Mouse (Mus musculus) hindbrain, postnatal 0 days (tissue): Measurements from ENCODE around the gene Tnfrsf21. TPM values are rescaled to one million over a fixed set of nuclear protein-coding genes. Genes with fewer than 3 reads are reported as not detected.

Experiments
- ATAC-seq: fragments of 200-750 bp; cut with Nextera tagmentation; 2 replicates; pipeline ENCODE4 v1.8.0; 2017; ENCODE audit warnings: mild to moderate bottlenecking, moderate TSS enrichment, moderate library complexity
- DNase-seq: peaks from one replicate; pipeline ENCODE4 v3.0.0-alpha.2; 2015; ENCODE audit warnings: low spot score
- H3K27ac ChIP-seq: fragments of 300-500 bp; sonication (generic); 2 replicates; pipeline ENCODE4 v1.5.1; 2014; ENCODE audit warnings: mild to moderate bottlenecking
- H3K27me3 ChIP-seq: fragments of 300-500 bp; sonication (generic); 2 replicates; pipeline ENCODE4 v1.6.1; 2014; ENCODE audit warnings: low read length, mixed read lengths; ENCODE audit not compliant: insufficient read depth
- H3K36me3 ChIP-seq: fragments of 300-500 bp; sonication (generic); 2 replicates; pipeline ENCODE4 v1.6.1; 2014; ENCODE audit warnings: low read length, mixed read lengths; ENCODE audit not compliant: insufficient read depth
- H3K4me1 ChIP-seq: fragments of 300-500 bp; sonication (generic); 2 replicates; pipeline ENCODE4 v1.6.1; 2014; ENCODE audit warnings: antibody characterized with exemption, low read length, mixed read lengths; ENCODE audit not compliant: insufficient read depth
- H3K4me2 ChIP-seq: fragments of 300-500 bp; sonication (generic); 2 replicates; pipeline ENCODE4 v1.6.1; 2014; ENCODE audit warnings: low read depth, mild to moderate bottlenecking, low read length, moderate library complexity, mixed read lengths
- H3K4me3 ChIP-seq: fragments of 300-500 bp; sonication (generic); 2 replicates; pipeline ENCODE4 v1.5.1; 2014; ENCODE audit warnings: low read length
- H3K9ac ChIP-seq: fragments of 300-500 bp; sonication (generic); replicated peaks from 2 replicates; pipeline ENCODE4 v1.6.1; 2014; ENCODE audit warnings: mild to moderate bottlenecking, low read length, moderate library complexity, mixed read lengths
- H3K9me3 ChIP-seq: fragments of 300-500 bp; sonication (generic); 2 replicates; pipeline ENCODE4 v1.6.1; 2016; ENCODE audit warnings: low read length, mixed read lengths
- CTCF ChIP-seq: IDR thresholded peaks from 2 replicates; pipeline ENCODE4 v1.5.1; 2016; ENCODE audit warnings: antibody characterized with exemption, control low read depth, low read depth
- WGBS: fragments of 180-500 bp; shearing (Covaris S2); extraction: QIAGEN DNeasy Blood & Tissue Kit; methylation state at CpG from one replicate; pipeline ENCODE4 v1.1.7; 2014; 5-methylcytosine and 5-hydroxymethylcytosine counted together
- polyA plus RNA-seq: library from polyadenylated mRNA; unstranded; fragments of >200 nt; fragmentation: Nextera tagmentation; extraction: Ambion mirVana; gene quantifications from 2 replicates; pipeline ENCODE4 v1.2.1, GENCODE M21; 2015
- total RNA-seq: library from RNA; depleted of rRNA; stranded (reverse); fragments of >200 nt; gene quantifications from 2 replicates; pipeline ENCODE4 v1.2.3, GENCODE M21; 2014

Gene Tnfrsf21
- total and polyA plus RNA-seq, 2 experiments from 2014 or later: 76.8 to 115 TPM

- 90% methylated on average over 3 of the region's 3 CpGs for WGBS
- Histone ChIP-seq H3K9me3 (no peaks in the 10 kb centered on the region), H3K4me3 (no peak overlapping the region), H3K27ac (no peak overlapping the region), H3K9ac (no peak overlapping the region), H3K4me1 (no peaks in the 10 kb centered on the region), H3K27me3 (no peaks in the 10 kb centered on the region), H3K4me2 (no peak overlapping the region), H3K36me3 (no peaks in the 10 kb centered on the region)
- no peak for DNase-seq
- ATAC-seq: no peak
- no peak for TF ChIP-seq CTCF
Measured at GRCm38 (mm10) chr17:43128305-43128704, 112.0 kb downstream of the Tnfrsf21 start.

DNA sequence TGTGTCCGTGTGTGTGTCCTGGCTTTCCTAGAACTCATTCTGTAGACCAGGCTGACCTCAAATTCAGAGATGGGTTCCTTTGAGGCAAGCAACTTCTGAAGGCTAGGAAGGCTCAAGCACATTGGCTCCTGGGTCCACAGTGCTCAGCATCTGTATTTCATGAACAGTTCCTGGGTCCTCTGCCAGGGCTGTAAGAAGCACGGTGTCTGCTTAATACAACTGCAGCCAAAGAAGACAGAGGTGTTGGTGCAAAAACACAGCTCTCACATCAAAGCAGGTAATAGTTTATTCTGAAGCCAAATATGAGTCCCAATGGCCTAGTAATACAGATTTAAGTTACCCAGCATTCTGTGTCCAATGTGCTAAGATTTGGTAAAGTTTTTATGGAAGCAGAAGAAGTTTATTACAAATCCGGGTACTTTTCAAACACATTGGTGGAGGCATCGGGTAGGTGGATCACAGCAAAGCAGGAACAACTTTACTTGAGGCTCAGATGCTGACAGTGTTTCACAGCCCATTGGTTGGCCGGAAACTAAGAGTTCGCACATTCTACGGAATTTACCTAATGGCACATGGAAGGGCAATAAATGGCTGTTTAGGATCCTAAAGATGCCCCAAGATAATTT, 112.7 kb downstream of the Tnfrsf21 start:
- H3K27me3 ChIP-seq: no peaks in the 10 kb centered on the region
- no peak for DNase-seq
- no peak for TF ChIP-seq CTCF
- no peak for ATAC-seq
- H3K9me3 ChIP-seq: no peaks in the 10 kb centered on the region
- no peak overlapping the region for H3K4me3 ChIP-seq
- no peaks in the 10 kb centered on the region for H3K36me3 ChIP-seq
- H3K4me2 ChIP-seq: no peak overlapping the region
- H3K4me1 ChIP-seq: no peaks in the 10 kb centered on the region
- H3K27ac ChIP-seq: no peak overlapping the region
- no peak overlapping the region for H3K9ac ChIP-seq
- WGBS: 90% methylated on average over 7 of the region's 7 CpGs

GRCm38 (mm10) chr17:43130115-43130869, 113.9 kb downstream of the Tnfrsf21 start:
- no peak for TF ChIP-seq CTCF
- Histone ChIP-seq H3K9me3 (no peaks in the 10 kb centered on the region), H3K4me3 (no peak overlapping the region), H3K36me3 (no peaks in the 10 kb centered on the region), H3K27ac (no peak overlapping the region), H3K4me1 (no peaks in the 10 kb centered on the region), H3K9ac (no peak overlapping the region), H3K4me2 (no peak overlapping the region), H3K27me3 (no peaks in the 10 kb centered on the region)
- 73% methylated on average over 3 of the region's 3 CpGs for WGBS
- DNase-seq (no peak), ATAC-seq (no peak)

DNA sequence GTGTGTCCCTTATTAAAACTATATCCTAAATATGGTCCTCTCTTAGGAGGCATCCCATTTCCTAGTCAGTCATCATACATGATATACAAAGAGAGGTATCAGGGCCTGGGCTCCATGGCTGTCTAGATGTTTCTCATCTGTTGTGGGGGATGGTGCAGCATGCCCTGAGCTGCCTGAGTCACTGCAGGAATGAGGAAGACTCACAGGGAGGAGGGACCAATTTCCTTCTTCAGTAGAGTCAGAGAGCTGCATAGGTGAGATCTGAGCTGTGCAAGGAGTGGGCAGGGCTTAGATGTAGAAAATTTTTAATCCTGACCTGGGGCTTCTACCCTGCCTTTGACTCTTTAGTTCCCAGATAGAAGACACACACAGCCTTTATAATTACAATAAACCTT, 114.5 kb downstream of the Tnfrsf21 start:
- Histone ChIP-seq H3K9me3 (no peaks in the 10 kb centered on the region), H3K9ac (no peak overlapping the region), H3K4me2 (no peak overlapping the region), H3K4me1 (0 out of 2 replicates have a peak, but pooled peaks cover 4% of the 10 kb centered on the region), H3K27me3 (no peaks in the 10 kb centered on the region), H3K36me3 (no peaks in the 10 kb centered on the region), H3K27ac (no peak overlapping the region), H3K4me3 (no peak overlapping the region)
- ATAC-seq (no peak), DNase-seq (no peak)
- no peak for TF ChIP-seq CTCF

GRCm38 (mm10) chr17:43132477-43132876, 116.1 kb downstream of the Tnfrsf21 start:
- H3K4me3 ChIP-seq: no peak overlapping the region
- H3K9me3 ChIP-seq: no peaks in the 10 kb centered on the region
- no peaks in the 10 kb centered on the region for H3K27me3 ChIP-seq
- peaks cover 7% of the 10 kb centered on the region; the same call in 1 of the 2 replicates for H3K4me1 ChIP-seq
- 85% methylated on average over 5 of the region's 5 CpGs for WGBS
- H3K9ac ChIP-seq: no peak overlapping the region
- DNase-seq (no peak), ATAC-seq (no peak)
- H3K36me3 ChIP-seq: no peaks in the 10 kb centered on the region
- no peak overlapping the region for H3K27ac ChIP-seq
- no peak overlapping the region for H3K4me2 ChIP-seq
- no peak for TF ChIP-seq CTCF

DNA sequence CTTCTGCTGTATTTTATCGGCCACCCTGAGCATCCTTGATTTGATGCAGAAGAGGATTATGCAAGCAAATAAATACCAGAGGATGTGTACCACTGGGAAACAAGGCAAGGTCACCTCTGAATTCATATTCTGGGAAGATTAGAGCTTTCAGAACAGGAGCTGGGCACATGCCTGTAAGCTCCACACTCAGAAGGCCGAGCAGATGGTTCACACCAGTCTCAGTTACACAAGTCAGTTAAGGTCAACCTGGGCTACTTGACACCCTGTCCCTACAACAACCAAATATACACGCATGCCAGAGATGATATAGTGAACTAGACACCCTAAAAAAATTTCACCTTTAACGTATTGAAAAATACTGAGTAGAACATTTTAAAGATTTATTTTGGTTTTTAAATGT, 116.8 kb downstream of the Tnfrsf21 start:
- H3K4me3 ChIP-seq: no peak overlapping the region
- peaks cover 7% of the 10 kb centered on the region; the same call in 1 of the 2 replicates for H3K4me1 ChIP-seq
- DNase-seq (no peak), ATAC-seq (no peak)
- 88% methylated on average over 4 of the region's 4 CpGs for WGBS
- no peak overlapping the region for H3K9ac ChIP-seq
- H3K9me3 ChIP-seq: no peaks in the 10 kb centered on the region
- H3K4me2 ChIP-seq: no peak overlapping the region
- no peak for TF ChIP-seq CTCF
- no peak overlapping the region for H3K27ac ChIP-seq
- no peaks in the 10 kb centered on the region for H3K36me3 ChIP-seq
- no peaks in the 10 kb centered on the region for H3K27me3 ChIP-seq

- Histone ChIP-seq H3K27me3 (no peaks in the 10 kb centered on the region), H3K36me3 (no peaks in the 10 kb centered on the region), H3K9me3 (no peaks in the 10 kb centered on the region), H3K4me3 (no peak overlapping the region), H3K27ac (no peak overlapping the region), H3K9ac (no peak overlapping the region), H3K4me2 (no peak overlapping the region), H3K4me1 (peaks cover 7% of the 10 kb centered on the region; the same call in 1 of the 2 replicates)
- DNase-seq: no peak
- no peak for ATAC-seq
- no peak for TF ChIP-seq CTCF
- WGBS: 56% methylated on average over 4 of the region's 4 CpGs
Measured at GRCm38 (mm10) chr17:43134991-43135390, 118.6 kb downstream of the Tnfrsf21 start.
